Mouse (Mus musculus) MEL (cell line): ENCODE results near the gene Hsp90ab1. TPM values are rescaled to one million over a fixed set of nuclear protein-coding genes. Genes with fewer than 3 reads are reported as not detected.

Experiments used
- DNase-seq: peaks from one replicate; pipeline ENCODE4 v3.0.0; 2011; ENCODE audit warnings: low read depth, low spot score
- H3K27ac ChIP-seq: 2 replicates; pipeline ENCODE4 v1.5.1; 2012; ENCODE audit warnings: low read depth, mild to moderate bottlenecking, control low read depth, low read length, moderate library complexity; ENCODE audit not compliant: control insufficient read depth
- H3K27me3 ChIP-seq, 2 experiments: fragments of 150-350 bp in 1 of 2; sonication (generic) in 1 of 2; 2 replicates each; pipeline ENCODE4 v1.6.1; 2012; ENCODE audit warnings: low read length in 2 of 2, mild to moderate bottlenecking in 2 of 2, improper control_type of control experiment in 1 of 2, moderate library complexity in 1 of 2; ENCODE audit not compliant: insufficient read depth in 2 of 2, control insufficient read depth in 1 of 2
- H3K36me3 ChIP-seq, 2 experiments: 2 replicates each; pipeline ENCODE4 v1.6.1; 2012 to 2014; ENCODE audit warnings: low read length in 2 of 2, improper control_type of control experiment in 1 of 2, inconsistent platforms in 1 of 2, mild to moderate bottlenecking in 1 of 2; ENCODE audit not compliant: insufficient read depth in 2 of 2, control insufficient read depth in 1 of 2
- H3K4me1 ChIP-seq, 2 experiments: fragments of 150-350 bp in 1 of 2; sonication (generic) in 1 of 2; 2 replicates each; pipeline ENCODE4 v1.6.1; 2012; ENCODE audit warnings: low read length in 2 of 2, improper control_type of control experiment in 1 of 2, mild to moderate bottlenecking in 1 of 2; ENCODE audit not compliant: insufficient read depth in 2 of 2, control insufficient read depth in 1 of 2
- H3K4me3 ChIP-seq, 2 experiments: fragments of 150-350 bp in 1 of 2; sonication (generic) in 1 of 2; 2 replicates each; pipeline ENCODE4 v1.5.1; 2012; ENCODE audit warnings: low read depth in 2 of 2, low read length in 2 of 2, mild to moderate bottlenecking in 2 of 2, moderate library complexity in 2 of 2, control low read depth in 1 of 2, improper control_type of control experiment in 1 of 2; ENCODE audit not compliant: control insufficient read depth in 1 of 2, insufficient read depth in 1 of 2
- H3K79me2 ChIP-seq: 2 replicates; pipeline ENCODE4 v1.6.1; 2012; ENCODE audit warnings: mild to moderate bottlenecking, low read length, moderate library complexity; ENCODE audit not compliant: control insufficient read depth, poor library complexity, insufficient read depth
- H3K9ac ChIP-seq: 2 replicates; pipeline ENCODE4 v1.6.1; 2012; ENCODE audit warnings: low read depth, mild to moderate bottlenecking, control low read depth, low read length, moderate library complexity; ENCODE audit not compliant: control insufficient read depth, poor library complexity, severe bottlenecking
- H3K9me3 ChIP-seq: fragments of 150-350 bp; sonication (generic); replicated peaks from 2 replicates; pipeline ENCODE4 v1.6.1; 2012; ENCODE audit warnings: mild to moderate bottlenecking, low read length, improper control_type of control experiment, moderate library complexity; ENCODE audit not compliant: insufficient read depth
- BHLHE40 ChIP-seq: IDR thresholded peaks from 2 replicates; pipeline ENCODE4 v1.6.1; 2012; ENCODE audit warnings: low read depth, mild to moderate bottlenecking, inconsistent platforms, low read length, improper control_type of control experiment, borderline replicate concordance
- CHD2 ChIP-seq: IDR thresholded peaks from 2 replicates; pipeline ENCODE4 v1.6.1; 2011; ENCODE audit warnings: low read length, improper control_type of control experiment
- CTCF ChIP-seq, 3 experiments: IDR thresholded peaks in 2 of 3; conservative IDR thresholded peaks in 1 of 3; 2 replicates each; pipeline ENCODE4 v1.5.1; 2011 to 2012; ENCODE audit warnings: low read length in 3 of 3, low read depth in 2 of 3, mild to moderate bottlenecking in 2 of 3, improper control_type of control experiment in 1 of 3, inconsistent platforms in 1 of 3, mixed read lengths in 1 of 3, moderate library complexity in 1 of 3; ENCODE audit not compliant: control insufficient read depth in 1 of 3, insufficient read depth in 1 of 3, poor library complexity in 1 of 3, severe bottlenecking in 1 of 3
- EP300 ChIP-seq, 2 experiments: IDR thresholded peaks; 2 replicates each; pipeline ENCODE4 v1.6.1; 2011; ENCODE audit warnings: improper control_type of control experiment in 2 of 2, low read length in 2 of 2, low read depth in 1 of 2, mild to moderate bottlenecking in 1 of 2
- HCFC1 ChIP-seq: IDR thresholded peaks from 2 replicates; pipeline ENCODE4 v1.6.1; 2012; ENCODE audit warnings: low read depth, mild to moderate bottlenecking, inconsistent platforms, low read length, improper control_type of control experiment, moderate library complexity
- JUND ChIP-seq: IDR thresholded peaks from 2 replicates; pipeline ENCODE4 v1.6.1; 2011; ENCODE audit warnings: low read depth, mild to moderate bottlenecking, improper control_type of control experiment, low read length
- MAFK ChIP-seq: IDR thresholded peaks from 2 replicates; pipeline ENCODE4 v1.6.1; 2011; ENCODE audit warnings: low read depth, mild to moderate bottlenecking, low read length, improper control_type of control experiment, borderline replicate concordance
- NRF1 ChIP-seq: IDR thresholded peaks from 2 replicates; pipeline ENCODE4 v1.6.1; 2014; ENCODE audit warnings: low read depth, mild to moderate bottlenecking, inconsistent platforms, low read length, improper control_type of control experiment, moderate library complexity; ENCODE audit not compliant: poor library complexity, insufficient read depth, severe bottlenecking
- POLR2A ChIP-seq, 2 experiments: IDR thresholded peaks; 2 replicates each; pipeline ENCODE4 v1.6.1; 2011 to 2012; ENCODE audit warnings: low read length in 2 of 2, mild to moderate bottlenecking in 2 of 2, control low read depth in 1 of 2, improper control_type of control experiment in 1 of 2, low read depth in 1 of 2, moderate library complexity in 1 of 2; ENCODE audit not compliant: control insufficient read depth in 1 of 2, insufficient read depth in 1 of 2, poor library complexity in 1 of 2
- POLR2AphosphoS2 ChIP-seq: IDR thresholded peaks from 2 replicates; pipeline ENCODE4 v1.6.1; 2011; ENCODE audit warnings: low read length, improper control_type of control experiment
- RAD21 ChIP-seq: IDR thresholded peaks from 2 replicates; pipeline ENCODE4 v1.6.1; 2011; ENCODE audit warnings: mild to moderate bottlenecking, low read depth, low read length, improper control_type of control experiment
- SIN3A ChIP-seq: IDR thresholded peaks from 2 replicates; pipeline ENCODE4 v1.6.1; 2012; ENCODE audit warnings: low read length, improper control_type of control experiment, inconsistent platforms
- SMC3 ChIP-seq: IDR thresholded peaks from 2 replicates; pipeline ENCODE4 v1.6.1; 2011; ENCODE audit warnings: low read depth, low read length, improper control_type of control experiment
- TAL1 ChIP-seq: IDR thresholded peaks from 2 replicates; pipeline ENCODE4 v1.6.1; 2012; ENCODE audit warnings: mild to moderate bottlenecking, inconsistent platforms, low read length, moderate library complexity, mixed read lengths
- TBP ChIP-seq: IDR thresholded peaks from 2 replicates; pipeline ENCODE4 v1.8.0; 2011; ENCODE audit warnings: low read depth, low read length, improper control_type of control experiment
- UBTF ChIP-seq: IDR thresholded peaks from 2 replicates; pipeline ENCODE4 v1.6.1; 2012; ENCODE audit warnings: low read depth, mild to moderate bottlenecking, inconsistent platforms, low read length, improper control_type of control experiment, moderate library complexity, borderline replicate concordance; ENCODE audit not compliant: insufficient read depth
- ZC3H11A ChIP-seq: IDR thresholded peaks from 2 replicates; pipeline ENCODE4 v1.6.1; 2012; ENCODE audit warnings: low read depth, mild to moderate bottlenecking, inconsistent platforms, low read length, improper control_type of control experiment
- ZMIZ1 ChIP-seq: IDR thresholded peaks from 2 replicates; pipeline ENCODE4 v1.6.1; 2012; ENCODE audit warnings: low read depth, mild to moderate bottlenecking, inconsistent platforms, low read length, improper control_type of control experiment, moderate library complexity
- polyA plus RNA-seq, 2 experiments: library from polyadenylated mRNA; stranded (reverse) in 1 of 2; unstranded in 1 of 2; fragments of >175 nt in 1 of 2; fragments of >200 nt in 1 of 2; gene quantifications; 2 replicates each; pipeline versions ENCODE4 v1.2.1 to v1.2.4; 2012; ENCODE audit warnings: low replicate concordance in 2 of 2, low read depth in 1 of 2; ENCODE audit not compliant: insufficient read length in 2 of 2, insufficient read depth in 1 of 2, missing spikeins in 1 of 2
- total RNA-seq: library from RNA; depleted of rRNA; stranded (reverse); fragments of 300-350 nt; gene quantifications from 2 replicates; pipeline ENCODE4 v1.2.3, GENCODE M21; 2012

Hsp90ab1 gene
- total and polyA plus RNA-seq, 3 experiments = 1,032 to 27,726 (median 4,130) TPM

GRCm38 (mm10) chr17:45548541-45549512 is 24.2 kb downstream of the Hsp90ab1 start:
- Histone ChIP-seq H3K36me3 (no peaks in the 10 kb centered on the region), H3K9me3 (no peaks in the 10 kb centered on the region), H3K79me2 (no peaks in the 10 kb centered on the region), H3K4me1 (peaks cover 0 to 11% of the 10 kb centered on the region in 2 experiments; a peak in 1 of 4 replicates), H3K9ac (peak overlapping the region; percentile 49), H3K4me3 (peak overlapping the region; percentile 30 to 78; a peak in 3 of 4 replicates), H3K27ac (no peak overlapping the region), H3K27me3 (peaks cover 0 to 2% of the 10 kb centered on the region in 2 experiments; a peak in 3 of 4 replicates)
- TF ChIP-seq UBTF = no peak
- TF ChIP-seq POLR2A (IDR thresholded peaks at IDR 0.05; ENCODE audit: control insufficient read depth in 1 of 2, insufficient read depth in 1 of 2, low read depth in 1 of 2, low read length in 2 of 2, poor library complexity in 1 of 2) = no peak
- TF ChIP-seq RAD21 = peak; percentile 4
- TF ChIP-seq CTCF (IDR thresholded peaks at IDR 0.05 in 2 of 3, conservative IDR thresholded peaks at IDR 0.05 in 1 of 3; ENCODE audit: control insufficient read depth in 1 of 3, insufficient read depth in 1 of 3, low read depth in 2 of 3, low read length in 3 of 3, poor library complexity in 1 of 3, severe bottlenecking in 1 of 3) = peak; percentile 47 to 55 (median 54)
- TF ChIP-seq HCFC1 = no peak
- TF ChIP-seq ZC3H11A = 0 out of 2 replicates have a peak, but pooled peaks have one; percentile 9
- DNase-seq = peak; percentile 64

GRCm38 (mm10) chr17:45547461-45548190 is 25.4 kb downstream of the Hsp90ab1 start:
- no peak for DNase-seq
- peaks cover 2% of the 10 kb centered on the region in 2 experiments; a peak in 3 of 4 replicates for H3K27me3 ChIP-seq
- H3K4me1 ChIP-seq = peaks cover 0 to 11% of the 10 kb centered on the region in 2 experiments; a peak in 1 of 4 replicates
- no peak overlapping the region for H3K4me3 ChIP-seq
- H3K9me3 ChIP-seq = no peaks in the 10 kb centered on the region
- H3K9ac ChIP-seq = no peak overlapping the region
- no peaks in the 10 kb centered on the region for H3K79me2 ChIP-seq
- TF ChIP-seq SMC3 (peak; percentile 13; the same call in 1 of the 2 replicates), CTCF (IDR thresholded peaks at IDR 0.05 in 2 of 3, conservative IDR thresholded peaks at IDR 0.05 in 1 of 3; ENCODE audit: control insufficient read depth in 1 of 3, insufficient read depth in 1 of 3, low read depth in 2 of 3, low read length in 3 of 3, poor library complexity in 1 of 3, severe bottlenecking in 1 of 3) (peak in 1 of 3 experiments; percentile 13; a peak in 2 of 6 replicates), EP300 (IDR thresholded peaks at IDR 0.05; ENCODE audit: low read depth in 1 of 2, low read length in 2 of 2) (no peak)
- no peak overlapping the region for H3K27ac ChIP-seq
- no peaks in the 10 kb centered on the region for H3K36me3 ChIP-seq

- TF ChIP-seq RAD21 (no peak), POLR2AphosphoS2 (no peak), CHD2 (no peak), TBP (no peak), BHLHE40 (no peak), ZMIZ1 (no peak), TAL1 (no peak), MAFK (no peak), NRF1 (no peak), JUND (no peak), HCFC1 (no peak), SIN3A (no peak)
- H3K79me2 ChIP-seq = no peaks in the 10 kb centered on the region
- H3K9ac ChIP-seq = no peak overlapping the region
- peaks cover 0 to 10% of the 10 kb centered on the region in 2 experiments; a peak in 1 of 4 replicates for H3K4me1 ChIP-seq
- H3K9me3 ChIP-seq = no peaks in the 10 kb centered on the region
- H3K27me3 ChIP-seq = peaks cover 2 to 4% of the 10 kb centered on the region in 2 experiments; a peak in 3 of 4 replicates
- H3K36me3 ChIP-seq = no peaks in the 10 kb centered on the region
- H3K4me3 ChIP-seq = no peak overlapping the region
- no peak overlapping the region for H3K27ac ChIP-seq
- DNase-seq = no peak
Observed at GRCm38 (mm10) chr17:45546941-45547340, 26.1 kb downstream of the Hsp90ab1 start.
